Mouse (Mus musculus) thymus, postnatal 4 days (tissue): Measurements from ENCODE around the gene Cfap298.

Experiments
- DNase-seq: peaks from one replicate; pipeline ENCODE4 v3.0.0; 2021

Cfap298 gene

DNA sequence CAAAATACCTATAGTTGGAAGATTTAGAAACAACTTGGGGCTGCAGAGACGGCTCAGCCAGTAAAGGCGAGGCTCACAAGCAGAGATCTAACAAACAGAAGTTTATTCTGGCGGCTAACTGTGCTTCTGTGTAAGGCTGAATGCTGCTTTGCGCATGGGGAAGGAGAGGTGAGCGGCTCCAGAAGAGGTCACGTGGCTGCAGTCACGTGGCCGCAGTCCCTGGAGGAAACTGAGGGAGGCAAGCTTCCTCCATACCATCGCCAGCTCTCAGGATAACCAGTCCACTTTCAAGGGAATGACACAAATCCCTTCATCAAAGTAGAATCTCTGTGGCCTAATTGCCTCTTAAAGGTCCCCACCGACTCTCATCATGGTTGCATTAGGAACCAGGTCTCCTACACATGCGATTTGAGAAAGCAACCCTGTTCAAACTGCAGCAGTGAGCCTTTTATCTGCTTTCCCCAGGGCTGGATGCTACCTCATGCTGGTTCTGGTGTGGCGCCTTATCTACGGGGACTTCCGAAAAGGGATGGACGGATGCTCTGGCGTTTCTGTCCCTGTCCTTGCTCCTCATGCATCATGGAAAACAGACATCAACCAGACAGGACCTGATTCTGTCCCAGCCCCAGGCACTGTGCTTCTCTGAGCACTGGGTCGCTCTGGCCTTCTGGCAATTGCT lies 23.9 kb downstream of the Cfap298 start:
- DNase-seq = no peak

DNA sequence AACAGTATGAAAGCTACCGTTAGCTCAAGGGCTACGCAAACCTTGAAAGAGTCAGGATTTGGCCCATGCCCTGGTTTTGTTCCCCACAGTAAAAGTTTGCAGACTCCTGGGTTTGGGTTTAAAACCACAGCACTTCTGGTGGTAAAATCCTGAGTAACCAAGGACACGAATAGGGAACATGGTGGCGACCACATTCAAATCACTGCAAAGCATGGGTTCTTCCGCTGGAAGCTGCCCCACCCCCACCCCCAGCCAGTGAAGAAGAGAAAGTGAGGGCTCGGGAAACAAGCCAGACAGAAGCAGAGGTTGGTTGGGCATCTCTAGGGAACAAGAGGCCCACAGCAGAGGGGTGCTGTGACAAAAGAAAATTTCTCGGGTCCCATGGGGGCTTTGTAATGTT lies 27.7 kb downstream of the Cfap298 start:
- DNase-seq = no peak

DNA sequence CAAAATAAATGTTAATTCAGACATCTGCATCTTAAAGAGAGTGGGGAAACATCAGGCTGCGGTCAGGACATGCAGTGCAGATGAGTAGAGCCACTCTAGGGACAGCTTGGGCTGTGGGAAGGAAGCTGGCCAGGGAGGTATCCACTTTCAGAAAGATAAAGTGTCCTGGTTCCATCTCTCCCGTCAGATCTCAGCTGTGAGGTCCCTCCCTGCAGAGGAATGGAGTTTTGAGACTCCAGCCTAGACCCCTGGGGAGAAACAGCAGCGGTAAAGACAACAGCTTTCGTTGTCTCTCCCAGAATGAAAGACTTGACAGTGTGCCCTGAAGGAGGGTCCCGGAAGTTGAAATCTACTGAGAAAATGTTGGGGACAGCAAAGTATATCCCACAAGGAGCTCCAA lies 31.6 kb downstream of the Cfap298 start:
- no peak for DNase-seq

DNA sequence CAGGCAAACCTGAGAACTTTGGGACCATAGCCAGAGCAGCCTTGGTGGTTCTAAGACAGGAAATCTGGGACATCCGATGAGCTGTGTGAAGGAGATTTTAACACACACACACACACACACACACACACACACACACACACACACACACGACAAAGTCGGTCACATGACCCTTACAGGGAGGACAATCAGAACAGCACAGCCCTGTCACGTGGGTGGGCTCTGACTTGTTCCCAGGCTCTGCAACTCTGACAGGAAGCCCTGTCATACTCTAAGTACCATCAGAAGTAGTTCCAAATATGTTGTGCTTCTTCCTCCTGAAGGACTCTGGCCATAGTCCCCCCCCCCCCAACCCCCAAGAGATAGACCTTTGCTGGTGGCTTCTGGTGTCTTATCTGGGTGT lies 33.5 kb downstream of the Cfap298 start:
- no peak for DNase-seq

DNA sequence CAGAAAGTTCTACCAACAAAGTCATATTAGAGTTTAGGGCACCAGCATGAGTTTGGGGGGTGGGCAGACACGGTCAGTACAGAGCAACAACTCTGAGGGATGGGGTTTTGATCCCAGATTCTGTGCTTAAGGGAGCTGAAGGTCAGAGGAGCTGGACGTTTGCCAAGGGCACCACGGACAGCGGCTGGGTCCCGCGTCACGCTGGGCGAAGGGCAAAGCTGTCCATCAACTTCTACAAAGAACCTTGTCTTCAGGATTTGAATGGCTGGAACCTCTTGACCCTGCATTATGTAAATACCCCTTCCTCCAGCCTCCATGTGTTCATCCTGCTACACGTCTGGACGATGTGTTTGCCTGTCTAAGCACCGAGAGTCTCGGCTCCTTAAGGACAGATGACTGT lies 35.4 kb downstream of the Cfap298 start:
- DNase-seq = no peak

DNA sequence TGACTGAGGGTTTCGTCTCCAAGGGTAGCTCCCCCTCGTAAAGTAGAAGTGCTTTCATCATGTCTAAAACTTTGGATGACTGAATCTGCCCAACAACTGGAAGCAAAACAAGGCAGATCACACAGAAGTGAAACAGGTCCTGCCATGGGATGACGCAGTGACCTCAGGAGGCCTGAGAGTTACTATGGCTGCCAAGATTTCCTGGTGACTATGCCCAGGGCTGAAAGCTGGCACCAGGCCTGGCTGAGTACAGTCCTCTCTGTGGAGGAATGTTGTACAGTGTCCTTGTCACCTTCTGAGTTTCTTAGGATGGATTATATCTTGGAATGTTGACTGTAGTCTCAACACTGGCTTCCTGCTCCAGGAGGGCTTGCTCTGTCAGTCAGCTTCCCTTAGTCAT lies 37.3 kb downstream of the Cfap298 start:
- no peak for DNase-seq

DNA sequence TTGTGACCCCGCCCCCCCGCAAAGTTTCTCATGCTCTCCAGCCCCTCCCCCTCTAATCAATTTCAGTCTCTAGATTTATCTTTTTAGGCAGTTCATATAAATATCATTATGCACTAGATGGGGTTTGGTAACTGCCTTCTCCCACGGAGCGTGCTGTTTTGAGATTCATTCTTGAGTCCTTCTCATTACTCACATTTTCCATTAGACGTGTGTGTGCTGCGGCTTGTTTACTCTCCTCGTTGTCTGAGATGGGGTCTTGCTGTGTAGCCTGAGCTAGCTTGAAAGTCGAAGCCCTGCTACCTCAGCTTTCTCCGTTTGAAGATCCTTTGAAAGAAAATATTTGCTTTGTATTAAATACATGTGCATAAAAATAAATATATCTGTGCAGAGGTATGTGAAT lies 41.1 kb downstream of the Cfap298 start:
- DNase-seq = no peak

DNA sequence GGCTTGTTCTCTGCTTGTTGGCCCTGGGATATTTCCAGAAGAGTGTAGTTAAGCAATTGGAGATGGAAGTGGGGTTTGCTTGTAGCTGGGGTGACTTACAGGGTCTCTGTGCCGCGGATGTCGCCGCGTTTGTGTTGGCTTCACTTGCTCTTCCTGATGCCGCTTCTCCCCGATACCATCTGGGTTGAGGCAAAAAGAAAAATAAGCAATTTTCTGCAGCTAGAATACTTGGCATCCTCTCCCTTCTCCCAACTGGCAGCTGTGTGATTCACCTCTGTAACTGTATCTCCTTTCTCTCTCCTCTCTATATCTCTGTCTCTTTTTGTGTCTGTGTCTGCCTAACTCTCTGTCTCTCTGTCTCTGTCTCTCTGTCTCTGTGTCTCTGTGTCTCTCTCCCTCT lies 41.9 kb downstream of the Cfap298 start:
- DNase-seq = no peak

DNA sequence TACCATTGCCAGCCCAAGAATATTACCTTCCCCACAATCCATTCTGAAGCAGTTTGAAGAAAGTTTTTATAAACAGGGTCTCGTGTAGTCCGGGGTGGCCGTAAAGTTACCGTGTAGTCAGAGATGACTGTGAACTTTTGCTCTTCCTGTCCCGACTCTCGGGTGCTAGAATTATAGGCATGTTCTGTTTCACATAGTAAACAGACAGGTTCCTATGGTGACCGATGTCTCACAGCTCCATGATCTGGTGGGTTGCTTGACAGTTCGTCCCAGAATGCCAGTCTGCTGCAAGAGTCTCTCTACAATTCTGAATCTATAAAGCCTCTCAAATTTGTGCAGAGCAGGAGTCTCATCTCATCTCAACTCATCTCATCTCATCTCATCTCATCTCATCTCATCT lies 42.8 kb downstream of the Cfap298 start:
- no peak for DNase-seq

DNA sequence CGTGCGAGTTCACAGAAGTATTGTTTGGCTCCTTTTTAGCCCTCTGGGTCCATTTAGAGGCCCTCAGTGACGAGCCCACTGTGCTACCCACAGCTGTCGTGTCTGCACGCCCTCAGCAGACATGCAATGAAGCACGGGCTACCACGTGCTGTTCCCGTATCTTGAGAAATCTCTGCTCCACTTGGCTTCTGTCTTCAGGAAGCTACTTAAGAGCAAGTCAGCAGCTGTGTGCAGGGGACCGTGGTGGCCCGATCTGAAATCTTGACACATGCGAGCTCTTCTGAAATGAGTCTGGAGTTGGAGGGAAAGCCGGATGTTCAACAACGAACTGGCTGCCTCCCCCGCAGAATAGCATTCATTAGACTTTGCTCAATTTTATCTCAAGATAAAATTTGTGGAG lies 43.3 kb downstream of the Cfap298 start:
- no peak for DNase-seq

DNA sequence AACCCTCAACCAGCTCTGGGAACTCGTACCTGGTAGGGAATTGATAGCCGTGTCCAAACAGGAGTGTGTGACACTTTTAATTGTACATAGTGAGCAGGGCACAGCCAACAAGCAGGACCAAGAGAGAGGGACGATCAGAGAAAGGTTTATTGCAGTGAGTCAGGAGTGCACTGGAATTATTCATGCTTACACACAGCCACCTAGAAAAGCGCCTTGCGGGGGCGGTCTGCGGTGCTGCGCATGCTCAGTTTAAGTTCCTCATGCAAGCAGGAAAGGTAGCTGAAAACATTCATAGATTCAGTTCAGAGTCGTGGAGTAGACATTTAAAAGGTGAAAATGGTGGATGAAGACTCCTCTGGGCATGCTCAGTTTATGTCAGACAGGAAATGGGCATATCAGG lies 44.2 kb downstream of the Cfap298 start:
- no peak for DNase-seq

DNA sequence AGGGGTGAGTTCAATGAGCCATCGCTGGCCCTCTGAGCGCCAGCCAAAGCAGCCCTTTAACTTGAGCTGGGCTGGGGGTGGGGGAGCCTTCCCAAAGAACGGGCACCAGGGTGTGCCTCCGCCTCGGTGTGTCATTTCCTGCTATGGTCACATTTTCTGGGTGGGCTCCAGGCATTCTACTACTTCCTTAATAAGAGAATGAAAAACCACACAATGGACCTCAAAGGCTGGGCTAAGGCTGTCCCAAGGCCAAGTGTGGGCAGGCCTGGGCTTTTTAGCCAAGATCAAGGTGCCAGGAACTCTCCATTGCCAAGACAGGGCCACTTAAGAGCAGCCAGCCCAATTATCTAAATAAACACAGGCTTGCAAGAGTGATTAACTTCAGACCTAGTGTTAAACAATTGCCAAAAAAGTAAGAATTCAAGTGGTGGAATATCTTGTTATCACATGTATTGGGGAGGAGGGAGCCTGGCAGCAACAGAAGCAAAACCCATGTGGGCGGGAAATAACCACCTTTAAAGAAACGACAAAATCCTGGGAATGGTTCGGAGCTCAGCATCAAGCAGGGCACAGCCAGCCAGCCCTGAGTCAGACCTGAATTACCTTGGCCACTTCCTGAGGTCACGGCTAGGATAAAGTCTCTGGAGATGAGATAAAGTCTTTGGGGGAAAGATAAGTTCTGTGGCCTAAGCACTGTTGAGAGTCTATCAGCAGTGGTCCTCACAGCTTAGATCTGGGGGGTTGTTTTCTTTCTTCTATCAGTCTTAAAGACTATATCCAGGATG lies 48.9 kb downstream of the Cfap298 start:
- no peak for DNase-seq

DNA sequence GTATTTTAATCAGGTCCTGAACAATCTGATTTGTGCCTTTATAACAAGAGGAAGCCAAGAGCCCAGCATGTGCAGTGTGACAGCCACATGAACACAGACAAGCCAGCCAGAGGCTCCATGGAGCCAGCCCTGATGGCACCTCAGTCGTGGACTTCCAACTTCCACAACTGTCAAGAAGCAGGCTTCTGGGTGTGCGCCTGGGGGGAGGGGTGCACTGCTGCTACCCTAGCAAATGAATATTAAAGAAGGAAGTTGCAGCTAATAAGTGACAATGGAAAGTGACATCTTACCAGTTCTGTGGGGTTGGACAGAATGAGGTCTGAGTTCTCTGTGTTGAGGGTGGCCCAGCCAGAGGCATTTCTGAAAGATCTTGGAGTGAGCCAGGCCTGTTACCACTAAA lies 49.6 kb downstream of the Cfap298 start:
- DNase-seq = no peak

DNA sequence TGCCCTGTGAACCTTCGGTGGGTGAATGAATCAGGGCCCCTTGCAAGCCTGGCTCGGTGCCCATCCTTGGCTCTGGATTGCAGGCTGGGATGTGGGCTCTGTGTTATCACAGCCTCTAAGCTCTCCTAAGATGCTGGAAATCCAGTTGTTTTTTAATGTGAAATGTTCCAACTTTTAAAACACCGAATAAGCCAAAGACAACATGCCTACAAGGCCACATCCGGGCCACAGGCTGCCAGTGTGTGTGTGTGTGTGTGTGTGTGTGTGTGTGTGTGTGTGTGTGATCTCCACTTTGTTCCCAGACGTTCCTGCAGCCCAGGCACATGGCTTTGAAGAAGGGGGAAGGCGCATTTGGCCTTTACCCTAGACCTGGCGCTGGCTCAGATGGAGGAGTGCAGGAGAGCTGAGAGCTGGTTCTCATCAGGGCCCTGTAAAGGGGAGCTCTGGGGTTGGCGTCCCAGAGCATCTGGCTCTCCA lies 52.4 kb downstream of the Cfap298 start:
- DNase-seq = no peak

DNA sequence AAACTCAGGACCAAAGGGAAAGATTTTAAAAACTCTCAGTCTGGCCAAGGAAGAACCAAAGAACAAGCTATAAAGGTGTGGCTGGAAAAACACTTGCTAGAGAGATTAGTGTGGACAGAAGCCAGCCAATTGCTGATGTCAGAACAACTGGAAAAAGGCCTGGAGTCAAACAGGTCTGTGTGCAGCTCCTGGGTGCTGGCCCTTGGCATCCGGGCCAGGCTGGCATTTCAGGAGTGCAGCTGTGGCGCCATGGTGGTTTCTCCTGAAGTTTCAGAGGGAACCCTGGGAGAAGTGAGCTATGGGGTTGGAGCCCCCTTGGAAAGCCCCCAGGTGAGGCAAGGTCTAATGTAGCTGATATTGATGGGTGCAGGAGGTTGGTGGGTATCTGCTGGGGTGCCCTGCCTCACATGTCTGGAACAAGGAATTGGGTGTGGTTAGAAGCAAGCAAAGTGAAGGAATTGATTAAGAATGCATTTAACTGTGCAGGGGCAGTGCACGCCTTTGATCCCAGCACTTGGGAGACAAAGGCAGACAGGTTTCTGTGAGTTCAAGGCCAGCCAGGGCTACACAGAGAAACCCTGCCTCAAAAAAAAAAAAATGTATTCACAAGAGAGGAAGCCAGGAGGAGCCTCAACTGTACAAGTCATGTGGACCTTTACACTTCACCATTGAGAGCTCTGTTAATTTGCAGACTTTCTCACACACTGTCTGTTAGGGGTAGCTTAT lies 56.6 kb downstream of the Cfap298 start:
- no peak for DNase-seq
